ENCODE assay signal across 27 mouse cellular contexts in the genomic region with DNA sequence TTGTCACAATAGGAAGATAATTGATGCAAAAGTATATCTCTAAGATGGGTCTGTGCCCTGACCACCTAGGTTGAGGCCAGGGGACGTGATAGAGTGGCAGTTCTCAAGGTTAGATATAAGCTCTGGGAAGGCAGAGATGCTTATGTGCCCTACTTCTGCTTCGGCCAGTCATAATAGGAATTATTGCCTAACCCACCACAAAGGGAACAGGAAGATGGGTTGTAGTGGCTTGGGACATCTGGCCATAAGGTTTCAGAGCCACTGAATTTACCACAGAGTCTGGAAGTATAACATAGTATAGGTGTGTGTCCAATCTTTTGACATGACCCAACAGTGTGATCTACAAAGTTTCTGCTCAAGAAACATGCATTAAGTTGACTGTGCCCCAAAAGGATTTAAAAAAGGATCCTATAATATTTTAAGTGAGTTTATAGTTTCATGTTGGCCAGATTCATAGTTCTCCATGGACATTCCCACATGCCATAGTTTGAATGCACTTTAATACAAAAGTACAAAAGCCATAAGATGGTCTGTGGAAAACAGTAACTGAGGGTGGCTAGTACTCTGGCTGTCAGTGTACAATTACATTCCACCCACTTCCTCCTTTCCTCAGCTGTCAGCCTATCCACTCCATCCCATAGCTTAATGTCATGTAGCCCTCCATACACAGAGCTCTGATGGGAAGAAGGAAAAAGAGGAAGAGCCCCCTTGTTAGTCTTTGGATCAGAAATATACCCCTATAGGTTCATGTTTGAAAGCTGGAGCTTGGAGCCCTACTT.
DNase-seq lines count a peak whose midpoint lies in the region; ATAC-seq and TF ChIP-seq lines count a peak whose summit lies in the region.
"Had no signal": no experiment of that assay in that cellular context is flagged by ENCODE, and none has a peak within 500 bp of the region (broad histone marks: within the 10 kb centered on the region; RNA-seq: fewer than 3 reads in every experiment).

No protein-coding gene starts in this region.

- no peak for TF ChIP-seq CTCF in intestine, postnatal 0 days (IDR thresholded peaks at IDR 0.05; ENCODE audit: low read depth)

- no peak overlapping the region for H3K9ac ChIP-seq in kidney, embryonic 15.5 days
- H3K9ac ChIP-seq in midbrain, embryonic 11.5 days (ENCODE audit: low read length): no peak overlapping the region
- no peak overlapping the region for H3K9ac ChIP-seq in midbrain, embryonic 14.5 days (replicated peaks; ENCODE audit: low read length)
- H3K9ac ChIP-seq in limb, embryonic 13.5 days: no peak overlapping the region
- no peak overlapping the region for H3K9ac ChIP-seq in intestine, postnatal 0 days (ENCODE audit: low read depth, low read length)
- H3K9ac ChIP-seq: forebrain, embryonic 15.5 days; heart, embryonic 15.5 days; intestine, embryonic 15.5 days; liver, embryonic 15.5 days; lung, embryonic 15.5 days; midbrain, embryonic 12.5 days; neural tube, embryonic 13.5 days had no signal

- 0 out of 2 replicates have a peak, but pooled peaks have one; percentile 60 for ATAC-seq in kidney, embryonic 15.5 days (replicated peaks; ENCODE audit: low FRiP score)
- ATAC-seq in midbrain, embryonic 11.5 days (ENCODE audit: low FRiP score): no peak
- ATAC-seq in midbrain, embryonic 14.5 days (ENCODE audit: low FRiP score, low TSS enrichment): no peak
- no peak for ATAC-seq in limb, embryonic 13.5 days (ENCODE audit: low FRiP score, low read depth)
- no peak for ATAC-seq in intestine, postnatal 0 days
- ATAC-seq: CD4-positive, CD25-positive, alpha-beta regulatory T cell, adult 4 months; forebrain, embryonic 15.5 days; hindbrain, postnatal 0 days; intestine, embryonic 15.5 days had no signal

- peak overlapping the region; percentile 11; the same call in 1 of the 2 replicates for H3K27ac ChIP-seq in kidney, embryonic 15.5 days
- H3K27ac ChIP-seq in midbrain, embryonic 11.5 days (ENCODE audit: low read depth, low read length): no peak overlapping the region
- H3K27ac ChIP-seq in midbrain, embryonic 14.5 days (replicated peaks; ENCODE audit: low read depth, low read length): no peak overlapping the region
- H3K27ac ChIP-seq in limb, embryonic 13.5 days: peak overlapping the region; percentile 22; the same call in 1 of the 2 replicates
- H3K27ac ChIP-seq in intestine, postnatal 0 days (ENCODE audit: low read depth, low read length): no peak overlapping the region
- H3K27ac ChIP-seq: forebrain, embryonic 10.5 days; forebrain, embryonic 15.5 days; gastrocnemius, adult 2 months; heart, embryonic 15.5 days; hindbrain, postnatal 0 days; intestine, embryonic 15.5 days; liver, embryonic 15.5 days; lung, embryonic 15.5 days; midbrain, embryonic 12.5 days; neural tube, embryonic 13.5 days; stomach, postnatal 0 days had no signal

- no peaks in the 10 kb centered on the region for H3K27me3 ChIP-seq in kidney, embryonic 15.5 days
- H3K27me3 ChIP-seq in midbrain, embryonic 11.5 days (ENCODE audit: control insufficient read depth, insufficient read depth, low read length): no peaks in the 10 kb centered on the region
- H3K27me3 ChIP-seq in midbrain, embryonic 14.5 days (ENCODE audit: control insufficient read depth, insufficient read depth, low read length): no peaks in the 10 kb centered on the region
- H3K27me3 ChIP-seq in limb, embryonic 13.5 days: no peaks in the 10 kb centered on the region
- no peaks in the 10 kb centered on the region for H3K27me3 ChIP-seq in intestine, postnatal 0 days (replicated peaks; ENCODE audit: control insufficient read depth, insufficient read depth, low read length)
- H3K27me3 ChIP-seq: heart, embryonic 15.5 days; intestine, embryonic 15.5 days; liver, embryonic 15.5 days; lung, embryonic 15.5 days; midbrain, embryonic 12.5 days; neural tube, embryonic 13.5 days had no signal

- DNase-seq in kidney, postnatal 10 days: no peak
- DNase-seq in midbrain, embryonic 11.5 days (ENCODE audit: low spot score, missing footprints): peak; percentile 54
- no peak for DNase-seq in midbrain, embryonic 14.5 days
- no peak for DNase-seq in cerebellum, adult 8-10 months
- DNase-seq: adrenal gland, postnatal 36 days; cerebellum, adult 18-20 months; cerebellum, postnatal 14 days; gastrocnemius, adult 2 months; gastrocnemius, postnatal 36 days; kidney, postnatal 14 days; right cerebral cortex, postnatal 4 days; thymus, adult 18-20 months; thymus, postnatal 25 days had no signal

- 90% methylated on average over 2 of the region's 2 CpGs for WGBS in kidney, embryonic 15.5 days
- WGBS in midbrain, embryonic 11.5 days: 92% methylated on average over 2 of the region's 2 CpGs
- WGBS in midbrain, embryonic 14.5 days: 90% methylated on average over 2 of the region's 2 CpGs
- WGBS in limb, embryonic 13.5 days: 92% methylated on average over 2 of the region's 2 CpGs
- 80% methylated on average over 2 of the region's 2 CpGs for WGBS in intestine, postnatal 0 days

- no peaks in the 10 kb centered on the region for H3K36me3 ChIP-seq in kidney, embryonic 15.5 days
- no peaks in the 10 kb centered on the region for H3K36me3 ChIP-seq in midbrain, embryonic 11.5 days (ENCODE audit: control insufficient read depth, insufficient read depth, low read length)
- no peaks in the 10 kb centered on the region for H3K36me3 ChIP-seq in midbrain, embryonic 14.5 days (ENCODE audit: control insufficient read depth, insufficient read depth, low read length)
- H3K36me3 ChIP-seq in limb, embryonic 13.5 days: no peaks in the 10 kb centered on the region
- H3K36me3 ChIP-seq in intestine, postnatal 0 days (ENCODE audit: control insufficient read depth, insufficient read depth): no peaks in the 10 kb centered on the region
- H3K36me3 ChIP-seq: forebrain, embryonic 10.5 days; forebrain, embryonic 15.5 days; heart, embryonic 15.5 days; intestine, embryonic 15.5 days; liver, embryonic 15.5 days; lung, embryonic 15.5 days; midbrain, embryonic 12.5 days; neural tube, embryonic 13.5 days had no signal

- no peak overlapping the region for H3K4me2 ChIP-seq in kidney, embryonic 15.5 days
- H3K4me2 ChIP-seq in midbrain, embryonic 11.5 days: no peak overlapping the region
- H3K4me2 ChIP-seq in midbrain, embryonic 14.5 days (ENCODE audit: low read length): no peak overlapping the region
- no peak overlapping the region for H3K4me2 ChIP-seq in limb, embryonic 13.5 days (replicated peaks)
- no peak overlapping the region for H3K4me2 ChIP-seq in intestine, postnatal 0 days (replicated peaks; ENCODE audit: low read depth)
- H3K4me2 ChIP-seq: forebrain, embryonic 15.5 days; heart, embryonic 15.5 days; intestine, embryonic 15.5 days; liver, embryonic 15.5 days; lung, embryonic 15.5 days; midbrain, embryonic 12.5 days; neural tube, embryonic 13.5 days had no signal

- H3K4me1 ChIP-seq in kidney, embryonic 15.5 days: no peaks in the 10 kb centered on the region
- H3K4me1 ChIP-seq in midbrain, embryonic 11.5 days (ENCODE audit: control insufficient read depth, insufficient read depth, low read length): no peaks in the 10 kb centered on the region
- no peaks in the 10 kb centered on the region for H3K4me1 ChIP-seq in midbrain, embryonic 14.5 days (ENCODE audit: control insufficient read depth, insufficient read depth, low read length)
- peaks cover 20% of the 10 kb centered on the region for H3K4me1 ChIP-seq in limb, embryonic 13.5 days
- H3K4me1 ChIP-seq in intestine, postnatal 0 days (replicated peaks; ENCODE audit: control insufficient read depth, insufficient read depth, low read length): no peaks in the 10 kb centered on the region
- H3K4me1 ChIP-seq: forebrain, embryonic 15.5 days; heart, embryonic 15.5 days; intestine, embryonic 15.5 days; liver, embryonic 15.5 days; lung, embryonic 15.5 days; midbrain, embryonic 12.5 days; neural tube, embryonic 13.5 days had no signal

- H3K4me3 ChIP-seq in kidney, embryonic 15.5 days (replicated peaks): no peak overlapping the region
- H3K4me3 ChIP-seq in midbrain, embryonic 11.5 days (ENCODE audit: low read depth, low read length): no peak overlapping the region
- H3K4me3 ChIP-seq in midbrain, embryonic 14.5 days (replicated peaks; ENCODE audit: low read depth, low read length): no peak overlapping the region
- no peak overlapping the region for H3K4me3 ChIP-seq in limb, embryonic 13.5 days
- H3K4me3 ChIP-seq in intestine, postnatal 0 days (ENCODE audit: low read depth, low read length): no peak overlapping the region
- H3K4me3 ChIP-seq: forebrain, embryonic 10.5 days; forebrain, embryonic 15.5 days; gastrocnemius, adult 2 months; heart, embryonic 15.5 days; intestine, embryonic 15.5 days; liver, embryonic 15.5 days; lung, embryonic 15.5 days; midbrain, embryonic 12.5 days; neural tube, embryonic 13.5 days had no signal

- no peaks in the 10 kb centered on the region for H3K9me3 ChIP-seq in kidney, embryonic 15.5 days (replicated peaks)
- H3K9me3 ChIP-seq in midbrain, embryonic 11.5 days (ENCODE audit: control insufficient read depth, low read length): no peaks in the 10 kb centered on the region
- no peaks in the 10 kb centered on the region for H3K9me3 ChIP-seq in midbrain, embryonic 14.5 days (ENCODE audit: control insufficient read depth, low read length)
- no peaks in the 10 kb centered on the region for H3K9me3 ChIP-seq in limb, embryonic 13.5 days
- H3K9me3 ChIP-seq in intestine, postnatal 0 days (ENCODE audit: control insufficient read depth): no peaks in the 10 kb centered on the region
- H3K9me3 ChIP-seq: forebrain, embryonic 10.5 days; forebrain, embryonic 15.5 days; heart, embryonic 15.5 days; intestine, embryonic 15.5 days; liver, embryonic 15.5 days; lung, embryonic 15.5 days; midbrain, embryonic 12.5 days; neural tube, embryonic 13.5 days had no signal

Comparison
In these comparisons a context has a peak if more than half of its experiments do, and no peak if none do; other contexts are left out.
1. H3K27ac ChIP-seq: peak in kidney, embryonic 15.5 days (single experiment) and limb, embryonic 13.5 days (single experiment); none in midbrain, embryonic 11.5 days (single experiment), midbrain, embryonic 14.5 days (single experiment) and intestine, postnatal 0 days (single experiment).